Mouse (Mus musculus) hindbrain, embryonic 11.5 days (tissue): ENCODE measurements around the gene Pakap. TPM values are rescaled to one million over a fixed set of nuclear protein-coding genes. Genes with fewer than 3 reads are reported as not detected.

Experiments
- ATAC-seq: fragments of 200-750 bp; cut with Nextera tagmentation; 2 replicates; pipeline ENCODE4 v1.8.0; 2017; ENCODE audit warnings: mild to moderate bottlenecking, moderate TSS enrichment, moderate library complexity; ENCODE audit not compliant: low FRiP score
- DNase-seq: peaks from one replicate; pipeline ENCODE4 v3.0.0-alpha.2; 2015; ENCODE audit warnings: low spot score
- H3K27ac ChIP-seq: fragments of 300-500 bp; sonication (generic); 2 replicates; pipeline ENCODE4 v1.5.1; 2014; ENCODE audit warnings: mild to moderate bottlenecking, low read depth, low read length
- H3K27me3 ChIP-seq: fragments of 300-500 bp; sonication (generic); 2 replicates; pipeline ENCODE4 v1.6.1; 2014; ENCODE audit warnings: mild to moderate bottlenecking, low read length, moderate library complexity, mixed read lengths; ENCODE audit not compliant: control insufficient read depth, insufficient read depth
- H3K36me3 ChIP-seq: fragments of 300-500 bp; sonication (generic); 2 replicates; pipeline ENCODE4 v1.6.1; 2014; ENCODE audit warnings: mild to moderate bottlenecking, low read length, moderate library complexity, mixed read lengths; ENCODE audit not compliant: control insufficient read depth, insufficient read depth
- H3K4me1 ChIP-seq: fragments of 300-500 bp; sonication (generic); replicated peaks from 2 replicates; pipeline ENCODE4 v1.6.1; 2014; ENCODE audit warnings: low read length, mixed read lengths; ENCODE audit not compliant: control insufficient read depth, insufficient read depth
- H3K4me2 ChIP-seq: fragments of 300-500 bp; sonication (generic); replicated peaks from 2 replicates; pipeline ENCODE4 v1.6.1; 2014; ENCODE audit warnings: mild to moderate bottlenecking, low read depth, low read length
- H3K4me3 ChIP-seq: fragments of 300-500 bp; sonication (generic); 2 replicates; pipeline ENCODE4 v1.5.1; 2014; ENCODE audit warnings: low read depth, low read length
- H3K9ac ChIP-seq: fragments of 300-500 bp; sonication (generic); 2 replicates; pipeline ENCODE4 v1.6.1; 2014; ENCODE audit warnings: low read depth, low read length
- H3K9me3 ChIP-seq: fragments of 300-500 bp; sonication (generic); 2 replicates; pipeline ENCODE4 v1.6.1; 2016; ENCODE audit warnings: low read length; ENCODE audit not compliant: control insufficient read depth
- WGBS: fragments of 180-500 bp; shearing (Covaris S2); extraction: QIAGEN DNeasy Blood & Tissue Kit; methylation state at CpG from one replicate; pipeline ENCODE4 v1.1.7; 2014; 5-methylcytosine and 5-hydroxymethylcytosine counted together
- polyA plus RNA-seq: library from polyadenylated mRNA; unstranded; fragments of >200 nt; fragmentation: Nextera tagmentation; extraction: Ambion mirVana; gene quantifications from 2 replicates; pipeline ENCODE4 v1.2.1, GENCODE M21; 2014

Pakap gene
- polyA plus RNA-seq, 1 experiment from 2014 or later: 24.7 TPM

DNA sequence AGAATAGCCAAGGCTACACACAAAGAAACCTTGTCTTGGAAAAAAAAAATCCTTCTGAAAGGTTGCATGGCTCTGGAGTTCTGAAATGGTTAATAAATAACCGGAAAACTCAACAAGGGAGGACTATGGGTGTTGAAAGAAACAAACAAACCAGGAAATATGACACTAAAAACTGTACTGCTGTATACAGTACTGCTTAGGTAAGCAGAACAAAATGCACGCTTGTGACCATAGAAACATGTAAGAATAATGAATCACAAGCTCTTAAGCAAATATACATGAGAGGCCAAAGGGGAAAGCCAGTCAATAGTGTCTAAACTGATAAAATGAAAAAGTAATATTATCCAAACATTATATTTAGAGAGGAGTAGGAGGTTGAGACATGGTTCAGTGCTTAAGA lies 247.4 kb downstream of the Pakap start:
- Histone ChIP-seq H3K9ac (no peak overlapping the region), H3K4me3 (no peak overlapping the region), H3K36me3 (no peaks in the 10 kb centered on the region), H3K27me3 (no peaks in the 10 kb centered on the region), H3K9me3 (no peaks in the 10 kb centered on the region), H3K4me1 (no peaks in the 10 kb centered on the region), H3K4me2 (no peak overlapping the region), H3K27ac (no peak overlapping the region)
- ATAC-seq (no peak), DNase-seq (no peak)
- WGBS: 86% methylated on average over 2 of the region's 2 CpGs

DNA sequence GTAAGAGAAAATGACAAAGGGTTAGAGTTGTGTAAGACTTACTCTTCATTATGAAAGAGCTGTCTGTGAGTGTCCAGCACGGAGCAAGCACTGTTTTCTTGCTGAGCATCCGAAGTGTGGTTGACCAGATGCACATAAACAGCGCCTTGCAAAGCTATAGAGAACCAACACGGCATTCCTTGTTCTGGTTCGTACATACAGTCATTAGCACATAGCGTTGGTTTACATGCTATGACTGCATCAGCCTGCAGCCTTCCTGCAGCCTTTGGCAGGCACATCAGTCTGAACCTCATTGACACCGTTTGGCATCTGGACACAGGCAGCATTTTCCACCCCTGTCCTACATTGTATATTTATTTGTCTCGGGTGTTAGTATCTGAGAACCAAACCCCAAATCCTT lies 248.2 kb downstream of the Pakap start:
- ATAC-seq: no peak

DNA sequence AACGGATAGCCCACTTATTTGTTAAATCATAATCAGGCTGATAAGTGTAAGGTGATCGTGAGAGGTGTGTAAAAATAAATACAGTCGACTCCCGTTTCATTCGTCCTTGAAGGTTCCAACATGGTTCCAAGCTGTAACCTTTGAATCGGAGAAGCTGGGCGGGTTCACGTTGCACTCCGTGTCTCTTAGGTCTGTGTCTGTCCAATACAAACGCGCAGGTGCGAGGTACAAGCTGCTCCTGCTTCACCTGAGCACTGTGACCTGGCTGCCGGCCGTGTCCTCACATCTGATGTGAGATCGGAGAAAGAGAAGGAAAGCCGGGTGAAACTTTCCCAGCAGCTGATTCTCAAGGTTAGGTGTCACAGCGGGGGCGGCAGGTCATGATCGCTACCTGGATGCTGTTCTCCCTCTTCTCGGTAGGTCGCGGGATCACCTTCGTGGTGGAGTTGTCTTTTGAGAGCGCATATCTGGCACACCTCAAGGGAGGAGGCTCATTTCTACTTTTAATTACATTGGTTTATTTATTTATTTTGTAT lies 252.9 kb downstream of the Pakap start:
- no peak overlapping the region for H3K4me3 ChIP-seq
- H3K9me3 ChIP-seq: no peaks in the 10 kb centered on the region
- WGBS: 84% methylated on average over 24 of the region's 24 CpGs
- H3K27ac ChIP-seq: no peak overlapping the region
- ATAC-seq: no peak
- peaks cover 6% of the 10 kb centered on the region for H3K4me1 ChIP-seq
- no peaks in the 10 kb centered on the region for H3K36me3 ChIP-seq
- no peak overlapping the region for H3K9ac ChIP-seq
- DNase-seq: no peak
- no peak overlapping the region for H3K4me2 ChIP-seq
- H3K27me3 ChIP-seq: no peaks in the 10 kb centered on the region

More for the DNA sequence above, 248.2 kb downstream of the Pakap start:
- Histone ChIP-seq H3K4me3 (no peak overlapping the region), H3K4me1 (no peaks in the 10 kb centered on the region), H3K9ac (no peak overlapping the region), H3K9me3 (no peaks in the 10 kb centered on the region), H3K27me3 (no peaks in the 10 kb centered on the region), H3K36me3 (no peaks in the 10 kb centered on the region), H3K27ac (no peak overlapping the region), H3K4me2 (no peak overlapping the region)
- no peak for DNase-seq
- WGBS: 93% methylated on average over 8 of the region's 8 CpGs

DNA sequence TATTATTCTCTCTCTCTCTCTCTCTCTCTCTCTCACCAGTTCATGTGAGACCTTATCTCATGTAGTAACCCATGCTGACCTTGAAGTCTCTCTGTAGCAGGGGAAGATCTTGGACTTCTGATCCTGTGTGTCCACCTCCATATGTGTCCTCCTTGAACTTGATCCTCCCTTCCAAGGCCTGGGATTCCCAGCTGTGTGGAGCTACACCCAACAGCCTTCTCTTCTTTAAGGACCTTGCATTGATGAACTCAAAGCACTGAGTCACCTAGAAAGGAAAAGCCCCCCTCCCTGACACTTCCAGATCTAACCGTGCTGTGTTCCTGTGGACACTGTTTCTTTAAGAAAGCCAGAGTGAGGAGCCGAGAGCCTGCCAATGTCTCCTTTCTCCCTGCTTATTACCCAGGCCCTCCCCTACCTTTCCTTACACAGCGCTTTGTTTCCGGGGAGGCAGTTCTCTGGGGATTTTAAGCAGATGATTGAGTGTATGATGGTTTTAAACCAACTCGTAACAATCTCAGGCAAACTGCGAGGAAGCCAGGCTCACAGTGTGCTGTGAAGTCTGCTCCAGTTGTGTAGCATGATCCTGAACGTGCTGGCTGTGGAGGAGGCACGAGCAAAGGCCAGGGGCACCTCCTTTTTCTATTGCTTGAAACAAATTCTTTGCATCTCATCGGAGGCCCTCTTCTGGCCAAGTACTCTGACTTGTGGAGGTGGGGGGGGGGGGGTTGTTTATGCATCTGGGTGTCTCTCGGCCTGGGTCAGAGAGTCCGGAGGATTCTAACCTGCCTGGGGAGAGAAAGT lies 253.8 kb downstream of the Pakap start:
- DNase-seq (peak; percentile 36), ATAC-seq (peak; percentile 28; the same call in 1 of the 2 replicates)
- Histone ChIP-seq H3K9me3 (no peaks in the 10 kb centered on the region), H3K9ac (no peak overlapping the region; the same call in 1 of the 2 replicates), H3K4me1 (peaks cover 6% of the 10 kb centered on the region), H3K27ac (no peak overlapping the region), H3K27me3 (no peaks in the 10 kb centered on the region), H3K4me3 (no peak overlapping the region), H3K4me2 (0 out of 2 replicates have a peak overlapping the region, but pooled peaks have one; percentile 17), H3K36me3 (no peaks in the 10 kb centered on the region)
- WGBS: 16% methylated on average over 11 of the region's 11 CpGs

DNA sequence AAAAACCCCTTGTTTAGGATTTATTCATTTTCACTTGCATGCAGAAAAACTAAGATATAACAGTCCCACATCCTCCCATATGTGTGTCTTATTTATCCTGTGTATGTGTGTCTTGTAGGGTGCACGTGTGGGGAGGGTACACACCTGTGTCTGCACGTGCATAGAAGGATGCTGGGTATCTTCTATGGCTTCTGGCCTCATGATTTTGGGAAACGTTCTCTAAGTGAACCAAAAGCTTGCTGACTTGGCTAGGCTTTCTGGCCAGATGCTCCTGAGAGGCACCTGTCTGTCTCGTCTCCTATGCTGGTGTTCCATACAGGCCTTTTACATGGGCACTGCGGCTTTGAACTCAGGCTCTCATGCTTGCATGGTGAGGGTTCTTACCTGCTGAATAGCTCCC lies 254.7 kb downstream of the Pakap start:
- H3K27ac ChIP-seq: no peak overlapping the region
- H3K36me3 ChIP-seq: no peaks in the 10 kb centered on the region
- no peak overlapping the region for H3K9ac ChIP-seq
- H3K9me3 ChIP-seq: no peaks in the 10 kb centered on the region
- no peak overlapping the region for H3K4me2 ChIP-seq
- no peak overlapping the region for H3K4me3 ChIP-seq
- H3K4me1 ChIP-seq: peaks cover 6% of the 10 kb centered on the region
- no peak for ATAC-seq
- 90% methylated on average over 5 of the region's 5 CpGs for WGBS
- no peaks in the 10 kb centered on the region for H3K27me3 ChIP-seq
- DNase-seq: no peak

DNA sequence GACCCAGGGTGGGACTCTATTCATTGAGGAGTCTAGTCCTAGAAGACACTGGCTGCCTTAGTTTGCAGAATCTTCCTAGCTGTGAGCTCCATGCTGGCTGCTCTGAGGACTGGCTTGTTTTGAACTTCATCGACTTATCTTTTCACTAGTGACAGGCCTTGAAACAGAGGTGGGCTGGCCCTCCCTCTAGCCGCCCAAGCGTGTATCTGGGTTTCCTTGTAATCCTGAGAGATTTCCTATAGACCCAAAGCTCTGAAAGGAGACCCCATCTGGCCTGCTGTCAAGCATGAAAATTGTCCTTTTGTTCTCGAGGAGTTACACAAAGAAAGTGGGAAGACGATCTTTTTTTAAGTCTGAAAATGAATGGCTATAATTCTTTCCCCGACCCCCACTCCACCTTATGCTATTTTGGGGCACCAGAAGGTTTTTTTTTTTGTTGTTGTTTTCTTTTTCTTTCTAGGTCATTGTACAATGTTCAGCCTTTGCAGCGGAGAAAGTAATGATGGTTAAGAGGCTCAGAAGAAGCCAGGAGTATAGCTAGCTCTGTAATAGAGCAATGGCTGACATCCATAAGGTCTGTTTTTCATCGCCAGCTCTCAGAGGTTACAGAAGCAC lies 256.8 kb downstream of the Pakap start:
- no peaks in the 10 kb centered on the region for H3K9me3 ChIP-seq
- ATAC-seq (peak; percentile 82), DNase-seq (peak; percentile 77)
- H3K27me3 ChIP-seq: no peaks in the 10 kb centered on the region
- whole genome bisulfite sequencing: 23% methylated on average over 8 of the region's 8 CpGs
- peaks cover 6% of the 10 kb centered on the region for H3K4me1 ChIP-seq
- peak overlapping the region; percentile 76 for H3K27ac ChIP-seq
- no peak overlapping the region for H3K9ac ChIP-seq
- H3K4me2 ChIP-seq: no peak overlapping the region
- no peak overlapping the region for H3K4me3 ChIP-seq
- H3K36me3 ChIP-seq: no peaks in the 10 kb centered on the region

DNA sequence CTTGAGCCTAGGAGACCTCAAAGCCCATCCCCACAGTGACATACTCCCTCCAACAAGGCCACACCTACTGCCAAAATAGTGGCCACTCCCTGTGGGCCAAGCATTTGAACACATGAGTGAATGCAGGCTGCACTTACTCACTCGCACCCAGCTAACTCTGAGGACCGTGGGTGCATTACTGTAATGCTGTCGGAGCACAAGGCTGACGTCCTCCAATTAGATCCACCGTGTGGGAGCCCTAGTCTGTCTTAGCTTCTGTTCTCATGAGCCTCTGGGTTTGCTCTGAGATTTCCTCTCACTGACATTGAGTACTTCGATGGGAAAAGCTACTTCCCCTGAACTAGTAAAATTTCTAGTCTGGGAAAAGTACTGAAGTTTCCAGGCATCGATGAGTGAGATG lies 258.3 kb downstream of the Pakap start:
- no peaks in the 10 kb centered on the region for H3K36me3 ChIP-seq
- no peak overlapping the region for H3K4me2 ChIP-seq
- no peak overlapping the region for H3K9ac ChIP-seq
- ATAC-seq (no peak), DNase-seq (no peak)
- H3K4me1 ChIP-seq: peaks cover 6% of the 10 kb centered on the region
- no peaks in the 10 kb centered on the region for H3K9me3 ChIP-seq
- WGBS: 94% methylated on average over 7 of the region's 7 CpGs
- no peaks in the 10 kb centered on the region for H3K27me3 ChIP-seq
- no peak overlapping the region for H3K4me3 ChIP-seq
- H3K27ac ChIP-seq: no peak overlapping the region

DNA sequence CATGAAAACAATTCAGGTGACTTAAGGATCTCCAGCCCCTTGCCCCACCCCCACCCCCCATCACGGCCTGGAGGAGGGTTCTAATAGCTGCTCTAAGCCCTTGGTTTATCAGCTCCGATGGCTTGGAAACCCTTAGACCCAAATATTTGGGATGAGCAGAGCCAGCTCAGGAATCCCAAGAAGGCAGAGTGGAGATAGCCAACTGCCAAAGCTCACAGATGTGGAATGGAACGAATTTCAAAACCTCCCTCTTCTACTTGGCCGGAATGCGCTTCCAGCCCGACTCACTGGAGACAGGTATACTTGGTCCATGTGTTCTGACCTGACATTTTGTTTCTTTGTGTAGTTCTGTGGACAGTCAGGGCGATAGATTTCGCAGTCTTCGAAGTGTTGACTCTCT lies 261.2 kb downstream of the Pakap start:
- H3K27ac ChIP-seq: no peak overlapping the region
- H3K4me1 ChIP-seq: peaks cover 6% of the 10 kb centered on the region
- H3K4me2 ChIP-seq: no peak overlapping the region
- ATAC-seq: no peak
- no peaks in the 10 kb centered on the region for H3K36me3 ChIP-seq
- H3K4me3 ChIP-seq: no peak overlapping the region
- no peak overlapping the region for H3K9ac ChIP-seq
- H3K27me3 ChIP-seq: no peaks in the 10 kb centered on the region
- DNase-seq: no peak
- 80% methylated on average over 9 of the region's 9 CpGs for WGBS
- no peaks in the 10 kb centered on the region for H3K9me3 ChIP-seq

DNA sequence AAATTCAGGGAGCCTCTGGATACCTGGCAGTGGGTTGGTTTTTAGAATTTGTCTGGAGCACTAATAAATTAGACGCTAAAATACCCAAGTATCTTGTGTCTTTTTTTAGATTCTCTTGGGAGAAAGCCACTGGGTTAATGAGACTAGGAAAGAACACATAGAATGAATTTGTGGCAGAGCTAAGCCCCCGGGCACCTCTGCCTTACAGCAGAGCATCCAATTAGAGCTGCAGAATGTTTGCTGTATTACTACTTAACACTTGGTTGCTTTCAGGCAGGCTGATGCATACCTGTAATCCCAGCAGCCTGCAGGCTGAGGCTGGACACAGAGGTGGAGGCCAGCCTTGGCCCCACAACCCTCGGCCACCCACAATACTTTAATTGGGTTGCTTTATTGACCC lies 261.8 kb downstream of the Pakap start:
- Histone ChIP-seq H3K27me3 (no peaks in the 10 kb centered on the region), H3K9me3 (no peaks in the 10 kb centered on the region), H3K4me2 (no peak overlapping the region), H3K4me3 (no peak overlapping the region), H3K27ac (no peak overlapping the region), H3K4me1 (peaks cover 2% of the 10 kb centered on the region), H3K9ac (no peak overlapping the region), H3K36me3 (no peaks in the 10 kb centered on the region)
- ATAC-seq: no peak
- 71% methylated on average over 3 of the region's 3 CpGs for WGBS
- no peak for DNase-seq
